In the genomic region with DNA sequence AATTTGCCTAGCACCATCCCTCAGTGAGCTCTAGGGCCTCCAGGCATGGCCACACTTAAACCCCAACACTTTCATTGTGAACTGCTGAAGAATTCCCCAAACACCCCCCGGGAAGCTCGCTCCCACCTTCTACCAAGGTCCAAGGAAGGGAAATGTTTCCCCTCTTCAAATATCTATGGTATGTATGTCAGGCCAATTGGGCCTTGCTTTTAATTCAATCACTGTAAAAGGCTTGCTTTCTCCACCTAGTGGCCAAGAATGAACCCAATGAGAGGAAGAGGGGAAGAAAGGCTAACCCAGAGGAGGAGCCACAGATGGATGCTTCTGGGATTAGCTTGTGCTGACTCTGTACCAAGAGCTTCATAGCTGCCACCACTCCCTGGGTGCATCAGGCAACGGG, we compare ENCODE assay signal across 8 mouse cellular contexts.
DNase-seq lines count a peak whose midpoint lies in the region; ATAC-seq and TF ChIP-seq lines count a peak whose summit lies in the region.

No protein-coding gene starts in this region.

- TF ChIP-seq POLR2A in kidney, adult 2 months (IDR thresholded peaks at IDR 0.05; ENCODE audit: low read depth, low read length): no peak

- no peak overlapping the region for H3K4me3 ChIP-seq in kidney, adult 2 months (ENCODE audit: insufficient read depth, low read depth, low read length)
- no peak overlapping the region for H3K4me3 ChIP-seq in kidney, embryonic 16.5 days (ENCODE audit: low read length)
- no peak overlapping the region for H3K4me3 ChIP-seq in embryonic facial prominence, embryonic 11.5 days (ENCODE audit: low read depth, low read length)

- no peak for ATAC-seq in kidney, embryonic 16.5 days (ENCODE audit: low FRiP score, low TSS enrichment)
- ATAC-seq in embryonic facial prominence, embryonic 11.5 days (replicated peaks; ENCODE audit: insufficient number of reproducible peaks, low FRiP score, low TSS enrichment, low read depth): no peak

- H3K36me3 ChIP-seq in kidney, adult 2 months (ENCODE audit: control insufficient read depth, insufficient read depth, low read length): no peaks in the 10 kb centered on the region
- H3K36me3 ChIP-seq in kidney, embryonic 16.5 days (ENCODE audit: insufficient read depth, low read length): no peaks in the 10 kb centered on the region
- H3K36me3 ChIP-seq in embryonic facial prominence, embryonic 11.5 days (replicated peaks; ENCODE audit: control insufficient read depth, insufficient read depth, low read depth, low read length): no peaks in the 10 kb centered on the region

- no peaks in the 10 kb centered on the region for H3K27me3 ChIP-seq in kidney, adult 2 months (replicated peaks; ENCODE audit: control insufficient read depth, insufficient read depth, low read length)
- no peaks in the 10 kb centered on the region for H3K27me3 ChIP-seq in kidney, embryonic 16.5 days (ENCODE audit: insufficient read depth, low read length)
- H3K27me3 ChIP-seq in embryonic facial prominence, embryonic 11.5 days (ENCODE audit: control insufficient read depth, insufficient read depth, low read length): no peaks in the 10 kb centered on the region

- H3K27ac ChIP-seq in kidney, adult 2 months (ENCODE audit: insufficient read depth, low read depth, low read length): no peak overlapping the region
- H3K27ac ChIP-seq in kidney, embryonic 16.5 days (ENCODE audit: low read length): no peak overlapping the region
- no peak overlapping the region for H3K27ac ChIP-seq in embryonic facial prominence, embryonic 11.5 days (replicated peaks; ENCODE audit: low read depth, low read length)

- no peak overlapping the region for H3K9ac ChIP-seq in kidney, embryonic 16.5 days (replicated peaks; ENCODE audit: low read length)
- no peak overlapping the region for H3K9ac ChIP-seq in embryonic facial prominence, embryonic 11.5 days (replicated peaks; ENCODE audit: low read length)

- H3K4me2 ChIP-seq in kidney, embryonic 16.5 days (replicated peaks; ENCODE audit: low read depth, low read length): no peak overlapping the region
- no peak overlapping the region for H3K4me2 ChIP-seq in embryonic facial prominence, embryonic 11.5 days (ENCODE audit: low read depth, low read length)

- TF ChIP-seq CTCF in kidney, adult 2 months (conservative IDR thresholded peaks at IDR 0.05; ENCODE audit: insufficient read depth, insufficient read length, low read depth, low read length): peak; percentile 20; the same call in 1 of the 2 replicates

- H3K9me3 ChIP-seq in kidney, embryonic 16.5 days (ENCODE audit: low read length): no peaks in the 10 kb centered on the region
- no peaks in the 10 kb centered on the region for H3K9me3 ChIP-seq in embryonic facial prominence, embryonic 11.5 days (replicated peaks; ENCODE audit: control insufficient read depth, low read length)

- DNase-seq in kidney, adult 2 months: peak; percentile 17
- peak; percentile 1 for DNase-seq in thymus, postnatal 25 days
- DNase-seq in thymus, postnatal 0 days (ENCODE audit: low spot score): no peak
- peak; percentile 65 for DNase-seq in embryonic facial prominence, embryonic 11.5 days (ENCODE audit: low spot score)
- DNase-seq in yolk sac, embryonic 10.5 days (ENCODE audit: low spot score): peak; percentile 2
- DNase-seq in right cerebral cortex, postnatal 14 days: no peak
- DNase-seq in urinary bladder, postnatal 4 days (ENCODE audit: low spot score in 2 of 2): no peak

- no peaks in the 10 kb centered on the region for H3K4me1 ChIP-seq in kidney, adult 2 months (ENCODE audit: control insufficient read depth, insufficient read depth, low read length)
- no peaks in the 10 kb centered on the region for H3K4me1 ChIP-seq in kidney, embryonic 16.5 days (ENCODE audit: insufficient read depth, low read length)
- H3K4me1 ChIP-seq in embryonic facial prominence, embryonic 11.5 days (ENCODE audit: control insufficient read depth, insufficient read depth, low read length): no peaks in the 10 kb centered on the region

- WGBS in kidney, adult 2 months: 38% methylated on average over 3 of the region's 3 CpGs
- 37% methylated on average over 3 of the region's 3 CpGs for WGBS in kidney, embryonic 16.5 days
- WGBS in embryonic facial prominence, embryonic 11.5 days: 60% methylated on average over 3 of the region's 3 CpGs

Comparison
In these comparisons a context has a peak if more than half of its experiments do, and no peak if none do; other contexts are left out.
1. DNase-seq: peak in kidney, adult 2 months (single experiment), thymus, postnatal 25 days (single experiment), embryonic facial prominence, embryonic 11.5 days (single experiment) and yolk sac, embryonic 10.5 days (single experiment); none in thymus, postnatal 0 days (single experiment), right cerebral cortex, postnatal 14 days (single experiment) and urinary bladder, postnatal 4 days (0 of 2).